Mouse (Mus musculus) hindbrain, postnatal 0 days (tissue): ENCODE results near the gene Zfand3. TPM values are rescaled to one million over a fixed set of nuclear protein-coding genes. Genes with fewer than 3 reads are reported as not detected.
A peak's percentile ranks its signal among the peaks of the same experiment; 100 is the strongest.

Source experiments
- ATAC-seq: fragments of 200-750 bp; cut with Nextera tagmentation; 2 replicates; pipeline ENCODE4 v1.8.0; 2017; ENCODE audit warnings: mild to moderate bottlenecking, moderate TSS enrichment, moderate library complexity
- DNase-seq: peaks from one replicate; pipeline ENCODE4 v3.0.0-alpha.2; 2015; ENCODE audit warnings: low spot score
- H3K27ac ChIP-seq: fragments of 300-500 bp; sonication (generic); 2 replicates; pipeline ENCODE4 v1.5.1; 2014; ENCODE audit warnings: mild to moderate bottlenecking
- H3K27me3 ChIP-seq: fragments of 300-500 bp; sonication (generic); 2 replicates; pipeline ENCODE4 v1.6.1; 2014; ENCODE audit warnings: low read length, mixed read lengths; ENCODE audit not compliant: insufficient read depth
- H3K36me3 ChIP-seq: fragments of 300-500 bp; sonication (generic); 2 replicates; pipeline ENCODE4 v1.6.1; 2014; ENCODE audit warnings: low read length, mixed read lengths; ENCODE audit not compliant: insufficient read depth
- H3K4me1 ChIP-seq: fragments of 300-500 bp; sonication (generic); 2 replicates; pipeline ENCODE4 v1.6.1; 2014; ENCODE audit warnings: antibody characterized with exemption, low read length, mixed read lengths; ENCODE audit not compliant: insufficient read depth
- H3K4me2 ChIP-seq: fragments of 300-500 bp; sonication (generic); 2 replicates; pipeline ENCODE4 v1.6.1; 2014; ENCODE audit warnings: low read depth, mild to moderate bottlenecking, low read length, moderate library complexity, mixed read lengths
- H3K4me3 ChIP-seq: fragments of 300-500 bp; sonication (generic); 2 replicates; pipeline ENCODE4 v1.5.1; 2014; ENCODE audit warnings: low read length
- H3K9ac ChIP-seq: fragments of 300-500 bp; sonication (generic); replicated peaks from 2 replicates; pipeline ENCODE4 v1.6.1; 2014; ENCODE audit warnings: mild to moderate bottlenecking, low read length, moderate library complexity, mixed read lengths
- H3K9me3 ChIP-seq: fragments of 300-500 bp; sonication (generic); 2 replicates; pipeline ENCODE4 v1.6.1; 2016; ENCODE audit warnings: low read length, mixed read lengths
- CTCF ChIP-seq: IDR thresholded peaks from 2 replicates; pipeline ENCODE4 v1.5.1; 2016; ENCODE audit warnings: antibody characterized with exemption, control low read depth, low read depth
- WGBS: fragments of 180-500 bp; shearing (Covaris S2); extraction: QIAGEN DNeasy Blood & Tissue Kit; methylation state at CpG from one replicate; pipeline ENCODE4 v1.1.7; 2014; 5-methylcytosine and 5-hydroxymethylcytosine counted together
- polyA plus RNA-seq: library from polyadenylated mRNA; unstranded; fragments of >200 nt; fragmentation: Nextera tagmentation; extraction: Ambion mirVana; gene quantifications from 2 replicates; pipeline ENCODE4 v1.2.1, GENCODE M21; 2015
- total RNA-seq: library from RNA; depleted of rRNA; stranded (reverse); fragments of >200 nt; gene quantifications from 2 replicates; pipeline ENCODE4 v1.2.3, GENCODE M21; 2014

Gene Zfand3
- total and polyA plus RNA-seq, 2 experiments from 2014 or later, result 50.6 to 84.5 TPM

GRCm38 (mm10) chr17:29985534-29985933 lies 19.0 kb upstream of the Zfand3 start:
- 24% methylated on average over 3 of the region's 3 CpGs for WGBS
- H3K9me3 ChIP-seq, result no peaks in the 10 kb centered on the region
- no peak overlapping the region for H3K9ac ChIP-seq
- no peaks in the 10 kb centered on the region for H3K36me3 ChIP-seq
- DNase-seq, result no peak
- no peak overlapping the region for H3K27ac ChIP-seq
- no peak for TF ChIP-seq CTCF
- no peaks in the 10 kb centered on the region for H3K4me1 ChIP-seq
- no peak overlapping the region for H3K4me3 ChIP-seq
- no peak overlapping the region for H3K4me2 ChIP-seq
- ATAC-seq, result no peak
- no peaks in the 10 kb centered on the region for H3K27me3 ChIP-seq

GRCm38 (mm10) chr17:29988141-29988540 lies 16.4 kb upstream of the Zfand3 start:
- H3K9ac ChIP-seq, result no peak overlapping the region
- ATAC-seq (no peak), DNase-seq (no peak)
- H3K4me1 ChIP-seq, result no peaks in the 10 kb centered on the region
- no peaks in the 10 kb centered on the region for H3K27me3 ChIP-seq
- H3K4me3 ChIP-seq, result no peak overlapping the region
- H3K4me2 ChIP-seq, result no peak overlapping the region
- WGBS, result 43% methylated on average over 5 of the region's 5 CpGs
- H3K36me3 ChIP-seq, result no peaks in the 10 kb centered on the region
- TF ChIP-seq CTCF, result no peak
- no peak overlapping the region for H3K27ac ChIP-seq
- no peaks in the 10 kb centered on the region for H3K9me3 ChIP-seq

- Histone ChIP-seq H3K27ac (no peak overlapping the region), H3K36me3 (no peaks in the 10 kb centered on the region), H3K9ac (no peak overlapping the region), H3K4me1 (no peaks in the 10 kb centered on the region), H3K27me3 (no peaks in the 10 kb centered on the region), H3K9me3 (no peaks in the 10 kb centered on the region), H3K4me3 (no peak overlapping the region), H3K4me2 (no peak overlapping the region)
- 88% methylated on average over 5 of the region's 5 CpGs for WGBS
- ATAC-seq (no peak), DNase-seq (no peak)
- TF ChIP-seq CTCF, result no peak
These were observed 14.9 kb upstream of the Zfand3 start for GRCm38 (mm10) chr17:29989653-29990052.

- no peak overlapping the region for H3K9ac ChIP-seq
- H3K4me2 ChIP-seq, result no peak overlapping the region
- no peak overlapping the region for H3K27ac ChIP-seq
- no peaks in the 10 kb centered on the region for H3K4me1 ChIP-seq
- DNase-seq (no peak), ATAC-seq (no peak)
- WGBS, result 79% methylated on average over 3 of the region's 3 CpGs
- no peak for TF ChIP-seq CTCF
- no peaks in the 10 kb centered on the region for H3K9me3 ChIP-seq
- H3K36me3 ChIP-seq, result no peaks in the 10 kb centered on the region
- no peaks in the 10 kb centered on the region for H3K27me3 ChIP-seq
- no peak overlapping the region for H3K4me3 ChIP-seq
These were observed 14.4 kb upstream of the Zfand3 start for GRCm38 (mm10) chr17:29990136-29990535.

GRCm38 (mm10) chr17:29990845-29991244 lies 13.7 kb upstream of the Zfand3 start:
- Histone ChIP-seq H3K9ac (no peak overlapping the region), H3K9me3 (no peaks in the 10 kb centered on the region), H3K4me3 (no peak overlapping the region), H3K4me1 (no peaks in the 10 kb centered on the region), H3K27ac (no peak overlapping the region), H3K27me3 (no peaks in the 10 kb centered on the region), H3K36me3 (no peaks in the 10 kb centered on the region), H3K4me2 (no peak overlapping the region)
- DNase-seq, result no peak
- WGBS, result 82% methylated on average over 2 of the region's 2 CpGs
- TF ChIP-seq CTCF, result no peak
- ATAC-seq, result no peak

GRCm38 (mm10) chr17:29993488-29993887 lies 11.0 kb upstream of the Zfand3 start:
- Histone ChIP-seq H3K9ac (no peak overlapping the region), H3K27ac (no peak overlapping the region; the same call in 1 of the 2 replicates), H3K9me3 (no peaks in the 10 kb centered on the region), H3K4me3 (no peak overlapping the region), H3K4me2 (no peak overlapping the region), H3K36me3 (no peaks in the 10 kb centered on the region), H3K27me3 (no peaks in the 10 kb centered on the region), H3K4me1 (no peaks in the 10 kb centered on the region)
- no peak for TF ChIP-seq CTCF
- 56% methylated on average over 8 of the region's 8 CpGs for WGBS
- peak; percentile 91 for ATAC-seq
- DNase-seq, result peak; percentile 81

- Histone ChIP-seq H3K36me3 (no peaks in the 10 kb centered on the region), H3K4me3 (no peak overlapping the region), H3K4me1 (no peaks in the 10 kb centered on the region), H3K27ac (no peak overlapping the region), H3K27me3 (no peaks in the 10 kb centered on the region), H3K9ac (no peak overlapping the region), H3K9me3 (no peaks in the 10 kb centered on the region), H3K4me2 (no peak overlapping the region)
- ATAC-seq (no peak), DNase-seq (no peak)
- TF ChIP-seq CTCF, result no peak
- WGBS, result 75% methylated on average over 3 of the region's 3 CpGs
These were observed 10.5 kb upstream of the Zfand3 start for GRCm38 (mm10) chr17:29994011-29994410.

- H3K4me1 ChIP-seq, result no peaks in the 10 kb centered on the region
- H3K9me3 ChIP-seq, result no peaks in the 10 kb centered on the region
- WGBS, result 85% methylated on average over 4 of the region's 4 CpGs
- DNase-seq (no peak), ATAC-seq (no peak)
- H3K9ac ChIP-seq, result no peak overlapping the region
- no peaks in the 10 kb centered on the region for H3K36me3 ChIP-seq
- no peak for TF ChIP-seq CTCF
- no peak overlapping the region for H3K27ac ChIP-seq
- no peak overlapping the region for H3K4me2 ChIP-seq
- no peaks in the 10 kb centered on the region for H3K27me3 ChIP-seq
- no peak overlapping the region for H3K4me3 ChIP-seq
These were observed 10.1 kb upstream of the Zfand3 start for GRCm38 (mm10) chr17:29994459-29994858.
